Mouse (Mus musculus) E14TG2a.4 (cell line): ENCODE data around the gene Prkci.

Experiments used
- CTCF ChIP-seq: conservative IDR thresholded peaks from 2 replicates; pipeline ENCODE4 v1.5.1; 2014; ENCODE audit warnings: low read length
- NANOG ChIP-seq: IDR thresholded peaks from 2 replicates; pipeline ENCODE4 v1.6.1; 2014; ENCODE audit warnings: borderline replicate concordance, low read length, mixed read lengths
- POU5F1 ChIP-seq: IDR thresholded peaks from 2 replicates; pipeline ENCODE4 v1.6.1; 2014; ENCODE audit warnings: low read length, borderline replicate concordance

DNA sequence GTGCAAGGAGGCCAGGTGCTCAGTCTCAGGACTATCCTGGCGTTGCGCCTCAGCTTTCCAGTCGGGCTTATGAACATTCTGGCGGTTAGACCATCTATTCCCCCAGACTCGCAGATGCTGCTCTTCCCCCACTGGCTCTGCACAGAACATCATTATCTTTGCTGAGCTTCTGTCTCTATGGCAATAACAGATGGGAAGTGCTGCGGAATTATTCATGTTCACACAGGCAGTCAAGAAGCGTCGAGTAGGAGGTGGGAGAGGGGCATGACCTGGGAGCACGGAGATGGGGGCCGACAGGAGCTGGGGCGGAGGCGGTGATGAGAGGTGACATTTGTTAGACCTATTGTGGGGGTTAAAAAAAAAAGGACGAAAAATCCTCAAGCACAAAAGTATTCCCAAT, 97.6 kb downstream of the Prkci start:
- TF ChIP-seq CTCF, result no peak
- no peak for TF ChIP-seq POU5F1
- TF ChIP-seq NANOG, result no peak
